Mouse (Mus musculus) midbrain, postnatal 0 days (tissue): ENCODE data around the gene Cdk10. TPM values are rescaled to one million over a fixed set of nuclear protein-coding genes. Genes with fewer than 3 reads are reported as not detected.
A peak's percentile ranks its signal among the peaks of the same experiment; 100 is the strongest.

ENCODE experiments used
- ATAC-seq: fragments of 200-750 bp; cut with Nextera tagmentation; 2 replicates; pipeline ENCODE4 v1.8.0; 2017; ENCODE audit warnings: moderate number of reproducible peaks, mild to moderate bottlenecking, moderate TSS enrichment, moderate library complexity; ENCODE audit not compliant: low FRiP score
- DNase-seq: peaks from one replicate; pipeline ENCODE4 v3.0.0-alpha.2; 2015; ENCODE audit warnings: low spot score
- H3K27ac ChIP-seq: fragments of 300-500 bp; sonication (generic); 2 replicates; pipeline ENCODE4 v1.5.1; 2014; ENCODE audit warnings: low read depth, mild to moderate bottlenecking, low read length, mixed read lengths
- H3K27me3 ChIP-seq: fragments of 300-500 bp; sonication (generic); 2 replicates; pipeline ENCODE4 v1.6.1; 2014; ENCODE audit warnings: low read length, control low read depth, mixed read lengths; ENCODE audit not compliant: insufficient read depth
- H3K36me3 ChIP-seq: fragments of 300-500 bp; sonication (generic); 2 replicates; pipeline ENCODE4 v1.6.1; 2014; ENCODE audit warnings: low read length, control low read depth, mixed read lengths; ENCODE audit not compliant: insufficient read depth
- H3K4me1 ChIP-seq: fragments of 300-500 bp; sonication (generic); 2 replicates; pipeline ENCODE4 v1.6.1; 2014; ENCODE audit warnings: mild to moderate bottlenecking, control low read depth, antibody characterized with exemption, low read length, mixed read lengths; ENCODE audit not compliant: insufficient read depth
- H3K4me2 ChIP-seq: fragments of 300-500 bp; sonication (generic); 2 replicates; pipeline ENCODE4 v1.6.1; 2014; ENCODE audit warnings: low read depth, mild to moderate bottlenecking, low read length, mixed read lengths; ENCODE audit not compliant: poor library complexity, severe bottlenecking
- H3K4me3 ChIP-seq: fragments of 300-500 bp; sonication (generic); 2 replicates; pipeline ENCODE4 v1.5.1; 2014; ENCODE audit warnings: low read depth, mild to moderate bottlenecking, low read length, moderate library complexity
- H3K9ac ChIP-seq: fragments of 300-500 bp; sonication (generic); replicated peaks from 2 replicates; pipeline ENCODE4 v1.6.1; 2014; ENCODE audit warnings: mild to moderate bottlenecking, low read length, moderate library complexity, mixed read lengths; ENCODE audit not compliant: poor library complexity, severe bottlenecking
- H3K9me3 ChIP-seq: fragments of 300-500 bp; sonication (generic); 2 replicates; pipeline ENCODE4 v1.6.1; 2016; ENCODE audit warnings: low read length, control low read depth
- CTCF ChIP-seq: IDR thresholded peaks from 2 replicates; pipeline ENCODE4 v1.5.1; 2016; ENCODE audit warnings: antibody characterized with exemption, mild to moderate bottlenecking
- WGBS: fragments of 180-500 bp; shearing (Covaris S2); extraction: QIAGEN DNeasy Blood & Tissue Kit; methylation state at CpG from one replicate; pipeline ENCODE4 v1.1.7; 2014; 5-methylcytosine and 5-hydroxymethylcytosine counted together
- polyA plus RNA-seq: library from polyadenylated mRNA; unstranded; fragments of >200 nt; fragmentation: Nextera tagmentation; extraction: Ambion mirVana; gene quantifications from 2 replicates; pipeline ENCODE4 v1.2.1, GENCODE M21; 2015
- total RNA-seq: library from RNA; depleted of rRNA; stranded (reverse); fragments of >200 nt; gene quantifications from 2 replicates; pipeline ENCODE4 v1.2.3, GENCODE M21; 2014

Cdk10 gene
- total and polyA plus RNA-seq, 2 experiments from 2014 or later, result 57.8 to 70.3 TPM

GRCm38 (mm10) chr8:123203571-123203970 lies 21.1 kb upstream of the Cdk10 start:
- H3K4me3 ChIP-seq, result no peak overlapping the region
- H3K27ac ChIP-seq, result no peak overlapping the region
- TF ChIP-seq CTCF, result no peak
- DNase-seq (no peak), ATAC-seq (no peak)
- no peaks in the 10 kb centered on the region for H3K9me3 ChIP-seq
- no peaks in the 10 kb centered on the region for H3K27me3 ChIP-seq
- WGBS, result 88% methylated on average over 3 of the region's 3 CpGs
- no peak overlapping the region for H3K4me2 ChIP-seq
- H3K36me3 ChIP-seq, result peaks cover 28% of the 10 kb centered on the region
- H3K9ac ChIP-seq, result no peak overlapping the region
- no peaks in the 10 kb centered on the region for H3K4me1 ChIP-seq

GRCm38 (mm10) chr8:123211876-123212275 lies 12.8 kb upstream of the Cdk10 start:
- peak overlapping the region; percentile 90 for H3K4me3 ChIP-seq
- H3K4me1 ChIP-seq, result peaks cover 14% of the 10 kb centered on the region; the same call in 1 of the 2 replicates
- no peak for TF ChIP-seq CTCF
- H3K9ac ChIP-seq, result peak overlapping the region; percentile 98
- 52% methylated on average over 10 of the region's 10 CpGs for WGBS
- H3K27me3 ChIP-seq, result no peaks in the 10 kb centered on the region
- peak overlapping the region; percentile 92 for H3K4me2 ChIP-seq
- no peaks in the 10 kb centered on the region for H3K9me3 ChIP-seq
- H3K36me3 ChIP-seq, result peaks cover 34% of the 10 kb centered on the region
- no peak for ATAC-seq
- no peak for DNase-seq
- H3K27ac ChIP-seq, result peak overlapping the region; percentile 77; the same call in 1 of the 2 replicates

- peak; percentile 95 for DNase-seq
- no peaks in the 10 kb centered on the region for H3K9me3 ChIP-seq
- under 1% methylated on average over 76 of the region's 76 CpGs for WGBS
- TF ChIP-seq CTCF, result peak; percentile 68
- H3K4me2 ChIP-seq, result peak within 1 kb of the TSS; percentile 92
- H3K27ac ChIP-seq, result peak within 1 kb of the TSS; percentile 77
- H3K9ac ChIP-seq, result peak within 1 kb of the TSS; percentile 98
- H3K27me3 ChIP-seq, result no peaks in the 10 kb centered on the region
- peak; percentile 94 for ATAC-seq
- peaks cover 28% of the 10 kb centered on the region for H3K36me3 ChIP-seq
- peak within 1 kb of the TSS; percentile 90 for H3K4me3 ChIP-seq
- peaks cover 14% of the 10 kb centered on the region; the same call in 1 of the 2 replicates for H3K4me1 ChIP-seq
Measured at GRCm38 (mm10) chr8:123212321-123213117, 12.1 kb upstream of the Cdk10 start, which contains the start of the genes Chmp1a and Spata33. Chmp1a (minus strand) TSS chr8:123212763. Spata33 (plus strand) TSS chr8:123212832.

- DNase-seq, result no peak
- peaks cover 14% of the 10 kb centered on the region; the same call in 1 of the 2 replicates for H3K4me1 ChIP-seq
- no peaks in the 10 kb centered on the region for H3K9me3 ChIP-seq
- no peak for TF ChIP-seq CTCF
- H3K4me2 ChIP-seq, result peak overlapping the region; percentile 92
- no peaks in the 10 kb centered on the region for H3K27me3 ChIP-seq
- 18% methylated on average over 22 of the region's 22 CpGs for WGBS
- H3K36me3 ChIP-seq, result peaks cover 20% of the 10 kb centered on the region
- H3K4me3 ChIP-seq, result peak overlapping the region; percentile 90
- ATAC-seq, result no peak; the same call in 1 of the 2 replicates
- H3K9ac ChIP-seq, result peak overlapping the region; percentile 98
- peak overlapping the region; percentile 77 for H3K27ac ChIP-seq
Measured at GRCm38 (mm10) chr8:123213118-123213772, 11.4 kb upstream of the Cdk10 start.

- Histone ChIP-seq H3K9me3 (no peaks in the 10 kb centered on the region), H3K4me1 (peaks cover 14% of the 10 kb centered on the region; the same call in 1 of the 2 replicates), H3K4me3 (no peak overlapping the region), H3K36me3 (no peaks in the 10 kb centered on the region), H3K9ac (no peak overlapping the region), H3K4me2 (no peak overlapping the region), H3K27ac (no peak overlapping the region), H3K27me3 (no peaks in the 10 kb centered on the region)
- 70% methylated on average over 3 of the region's 3 CpGs for WGBS
- ATAC-seq (no peak), DNase-seq (no peak)
- TF ChIP-seq CTCF, result no peak
Measured at GRCm38 (mm10) chr8:123215430-123215829, 9.2 kb upstream of the Cdk10 start.
